In genomic region chr7:101450422-101451401, GRCm38 (mm10) we compare ENCODE assay signal across 9 mouse cellular contexts. TPM values are rescaled to one million over a fixed set of nuclear protein-coding genes. Genes with fewer than 3 reads are reported as not detected.
DNase-seq lines count a peak whose midpoint lies in the region; ATAC-seq and TF ChIP-seq lines count a peak whose summit lies in the region.
"Had no signal": no experiment of that assay in that cellular context is flagged by ENCODE, and none has a peak within 500 bp of the region (broad histone marks: within the 10 kb centered on the region; RNA-seq: fewer than 3 reads in every experiment).

No protein-coding gene starts in this region.

- DNase-seq in CD8-positive naive resting alpha-beta T cell, adult 2 months (ENCODE audit: low read depth in 2 of 2, low spot score in 2 of 2) = peak; percentile 90
- DNase-seq in c-Kit-negative CD71-positive TER-119-positive erythroid progenitor cells, embryonic 14.5 days (ENCODE audit: low read depth, low spot score) = peak; percentile 15
- DNase-seq in forebrain, embryonic 10.5 days (ENCODE audit: extremely low spot score, low spot score) = peak; percentile 91
- DNase-seq in kidney, postnatal 25 days = peak; percentile 87 to 91
- peak; percentile 30 to 45 (median 31) for DNase-seq in liver, embryonic 14.5 days (ENCODE audit: low read depth in 3 of 3, low spot score in 3 of 3)
- peak; percentile 95 for DNase-seq in neural tube, embryonic 10.5 days (ENCODE audit: extremely low spot score, low spot score)

- no peaks in the 10 kb centered on the region for H3K9me3 ChIP-seq in forebrain, embryonic 10.5 days
- H3K9me3 ChIP-seq in heart, embryonic 16.5 days (replicated peaks; ENCODE audit: control insufficient read depth, low read length) = no peaks in the 10 kb centered on the region
- H3K9me3 ChIP-seq in liver, embryonic 14.5 days (ENCODE audit: control insufficient read depth, low read length) = no peaks in the 10 kb centered on the region
- H3K9me3 ChIP-seq in stomach, embryonic 16.5 days (replicated peaks; ENCODE audit: control insufficient read depth, low read length) = no peaks in the 10 kb centered on the region

- peak overlapping the region; percentile 48 for H3K27ac ChIP-seq in forebrain, embryonic 10.5 days
- H3K27ac ChIP-seq in heart, embryonic 16.5 days (ENCODE audit: low read length) = no peak overlapping the region
- H3K27ac ChIP-seq in liver, embryonic 14.5 days = no peak overlapping the region
- no peak overlapping the region for H3K27ac ChIP-seq in stomach, embryonic 16.5 days (ENCODE audit: low read length)

- under 1% methylated on average over 64 of the region's 68 CpGs for WGBS in forebrain, embryonic 10.5 days
- under 1% methylated on average over 66 of the region's 68 CpGs for WGBS in heart, embryonic 16.5 days
- WGBS in liver, embryonic 14.5 days (ENCODE audit: insufficient replicate concordance) = under 1% methylated on average over 65 of the region's 68 CpGs
- under 1% methylated on average over 50 of the region's 68 CpGs for WGBS in stomach, embryonic 16.5 days

- H3K27me3 ChIP-seq in forebrain, embryonic 10.5 days (ENCODE audit: poor library complexity, severe bottlenecking) = peaks cover 57% of the 10 kb centered on the region
- peaks cover 13% of the 10 kb centered on the region for H3K27me3 ChIP-seq in heart, embryonic 16.5 days (ENCODE audit: control insufficient read depth, insufficient read depth, low read length)
- peaks cover 21% of the 10 kb centered on the region for H3K27me3 ChIP-seq in liver, embryonic 14.5 days (ENCODE audit: control insufficient read depth, insufficient read depth, low read length)
- peaks cover 12% of the 10 kb centered on the region for H3K27me3 ChIP-seq in stomach, embryonic 16.5 days (ENCODE audit: control insufficient read depth, insufficient read depth, low read length)

- H3K4me2 ChIP-seq in heart, embryonic 16.5 days (ENCODE audit: low read depth, low read length) = peak overlapping the region; percentile 95
- peak overlapping the region; percentile 57 for H3K4me2 ChIP-seq in liver, embryonic 14.5 days (ENCODE audit: low read depth)
- peak overlapping the region; percentile 95 for H3K4me2 ChIP-seq in stomach, embryonic 16.5 days (ENCODE audit: low read depth, low read length)

- peak; percentile 81 for ATAC-seq in heart, embryonic 16.5 days (replicated peaks; ENCODE audit: extremely low read depth, insufficient read depth, low FRiP score)
- peak; percentile 64 for ATAC-seq in liver, embryonic 14.5 days (ENCODE audit: insufficient read depth)
- ATAC-seq in stomach, embryonic 16.5 days (ENCODE audit: insufficient read depth, low FRiP score) = peak; percentile 88

- peaks cover 33% of the 10 kb centered on the region for H3K4me1 ChIP-seq in forebrain, embryonic 10.5 days
- H3K4me1 ChIP-seq in heart, embryonic 16.5 days (ENCODE audit: control insufficient read depth, insufficient read depth, low read length) = peaks cover 7% of the 10 kb centered on the region
- H3K4me1 ChIP-seq in liver, embryonic 14.5 days (replicated peaks; ENCODE audit: control insufficient read depth in 2 of 2, insufficient read depth in 2 of 2, low read length in 1 of 2) = no peaks in the 10 kb centered on the region
- H3K4me1 ChIP-seq in stomach, embryonic 16.5 days (ENCODE audit: control insufficient read depth, insufficient read depth, low read length) = peaks cover 4% of the 10 kb centered on the region; the same call in 1 of the 2 replicates

- peak; percentile 97 for TF ChIP-seq CTCF in liver, embryonic 14.5 days (IDR thresholded peaks at IDR 0.05; ENCODE audit: low read depth)

- H3K36me3 ChIP-seq in forebrain, embryonic 10.5 days (replicated peaks) = no peaks in the 10 kb centered on the region
- no peaks in the 10 kb centered on the region for H3K36me3 ChIP-seq in heart, embryonic 16.5 days (ENCODE audit: control insufficient read depth, insufficient read depth)
- H3K36me3 ChIP-seq in liver, embryonic 14.5 days (replicated peaks; ENCODE audit: control insufficient read depth, insufficient read depth, low read depth) = no peaks in the 10 kb centered on the region
- no peaks in the 10 kb centered on the region for H3K36me3 ChIP-seq in stomach, embryonic 16.5 days (ENCODE audit: control insufficient read depth, insufficient read depth, low read length)

- no peak for TF ChIP-seq EP300 in liver, embryonic 14.5 days (IDR thresholded peaks at IDR 0.05; ENCODE audit: low read depth)

- H3K9ac ChIP-seq in heart, embryonic 16.5 days (ENCODE audit: low read length) = peak overlapping the region; percentile 63
- no peak overlapping the region for H3K9ac ChIP-seq in liver, embryonic 14.5 days (replicated peaks)
- H3K9ac ChIP-seq in stomach, embryonic 16.5 days (ENCODE audit: low read length) = peak overlapping the region; percentile 62

- peak overlapping the region; percentile 55 for H3K4me3 ChIP-seq in forebrain, embryonic 10.5 days
- H3K4me3 ChIP-seq in heart, embryonic 16.5 days (ENCODE audit: low read length) = peak overlapping the region; percentile 63
- H3K4me3 ChIP-seq in liver, embryonic 14.5 days (ENCODE audit: insufficient read depth in 1 of 2, low read depth in 2 of 2, low read length in 2 of 2) = peak overlapping the region; percentile 36 to 51
- H3K4me3 ChIP-seq in stomach, embryonic 16.5 days (replicated peaks; ENCODE audit: low read length) = peak overlapping the region; percentile 64

RNA-seq across cellular contexts. Expression of gene Pde2a, which starts 29.2 kb away (rescaled TPM):
- 16.2 and 16.3 TPM in 2 replicates for polyA plus RNA-seq in forebrain, embryonic 10.5 days (2016; fragmentation: Nextera tagmentation; extraction: Ambion mirVana)
- 12.7 and 21.1 TPM in 2 replicates for polyA plus RNA-seq in heart, embryonic 16.5 days (2015; fragmentation: Nextera tagmentation; extraction: Ambion mirVana)
- 3.0 and 3.2 TPM in 2 replicates for polyA plus RNA-seq in liver, embryonic 14.5 days (2012; rRNA removed)
- polyA plus RNA-seq in liver, embryonic 14.5 days (2014; fragmentation: Nextera tagmentation; extraction: Ambion mirVana) = 2.5 and 6.6 TPM in 2 replicates
- 16.0 and 19.0 TPM in 2 replicates for polyA plus RNA-seq in stomach, embryonic 16.5 days (2015; fragmentation: Nextera tagmentation; extraction: Ambion mirVana)

RNA-seq across cellular contexts. Expression of gene Gm45837, which starts 40.0 kb away (rescaled TPM):
- not detected in 2 replicates for polyA plus RNA-seq in forebrain, embryonic 10.5 days (2016; fragmentation: Nextera tagmentation; extraction: Ambion mirVana)
- polyA plus RNA-seq in heart, embryonic 16.5 days (2015; fragmentation: Nextera tagmentation; extraction: Ambion mirVana) = 2.0 and 7.8 TPM in 2 replicates
- polyA plus RNA-seq in liver, embryonic 14.5 days (2012; rRNA removed) = not detected in 2 replicates
- 4.3 TPM in 1 of 2 replicates, not detected in the other for polyA plus RNA-seq in liver, embryonic 14.5 days (2014; fragmentation: Nextera tagmentation; extraction: Ambion mirVana)
- 5.4 and 5.7 TPM in 2 replicates for polyA plus RNA-seq in stomach, embryonic 16.5 days (2015; fragmentation: Nextera tagmentation; extraction: Ambion mirVana)
- polyA plus RNA-seq: gonadal fat pad, adult 2 months had no signal

Comparison
In these comparisons a context has a peak if more than half of its experiments do, and no peak if none do; other contexts are left out.
1. DNase-seq: peak in every context shown above with its lines; median percentile 95 in neural tube, embryonic 10.5 days; 91 in forebrain, embryonic 10.5 days; 90 in CD8-positive naive resting alpha-beta T cell, adult 2 months; 89 in kidney, postnatal 25 days; 31 in liver, embryonic 14.5 days; 15 in c-Kit-negative CD71-positive TER-119-positive erythroid progenitor cells, embryonic 14.5 days.